Mouse (Mus musculus): ENCODE measurements around the gene Ak6. TPM values are rescaled to one million over a fixed set of nuclear protein-coding genes. Genes with fewer than 3 reads are reported as not detected.
A peak's percentile ranks its signal among the peaks of the same experiment; 100 is the strongest.

Gene Ak6
- total RNA-seq, 1 experiment from 2014 or later = 73.1 TPM

- peak; percentile 78 for DNase-seq
These were observed 9.2 kb downstream of the Ak6 start for GRCm38 (mm10) chr13:100659864-100660456.

GRCm38 (mm10) chr13:100669291-100670022 is 18.7 kb downstream of the Ak6 start, which contains the start of gene Ccdc125:
Gene Ccdc125 (plus strand): TSS chr13:100669717.
- DNase-seq = peak; percentile 63

- DNase-seq = no peak
These were observed 19.5 kb downstream of the Ak6 start for GRCm38 (mm10) chr13:100670181-100670741.

GRCm38 (mm10) chr13:100675936-100676635 is 25.3 kb downstream of the Ak6 start:
- DNase-seq = peak; percentile 50

- no peak for DNase-seq
These were observed 30.8 kb downstream of the Ak6 start for GRCm38 (mm10) chr13:100681615-100682014.

- no peak for DNase-seq
These were observed 32.1 kb downstream of the Ak6 start for GRCm38 (mm10) chr13:100682837-100683236.

GRCm38 (mm10) chr13:100684355-100684754 is 33.6 kb downstream of the Ak6 start:
- no peak for DNase-seq

GRCm38 (mm10) chr13:100687513-100687912 is 36.7 kb downstream of the Ak6 start:
- DNase-seq = no peak

- DNase-seq = no peak
These were observed 46.8 kb downstream of the Ak6 start for GRCm38 (mm10) chr13:100697541-100697940.

GRCm38 (mm10) chr13:100698866-100699265 is 48.1 kb downstream of the Ak6 start:
- no peak for DNase-seq

- DNase-seq = peak; percentile 49
These were observed 52.7 kb downstream of the Ak6 start for GRCm38 (mm10) chr13:100703468-100703867.

GRCm38 (mm10) chr13:100706206-100706605 is 55.4 kb downstream of the Ak6 start:
- no peak for DNase-seq

GRCm38 (mm10) chr13:100715467-100715866 is 64.7 kb downstream of the Ak6 start:
- DNase-seq = no peak

Other genes with a start within 250 kb of the Ak6 start
- gene Naip1, start 198.1 kb upstream of the Ak6 start, total RNA-seq (2021) = 0.07 and 0.26 TPM in 2 replicates
- 29.1 and 31.8 TPM in 2 replicates for gene Gtf2h2, start 158.4 kb upstream of the Ak6 start, total RNA-seq (2021)
- gene Ocln, start 98.3 kb upstream of the Ak6 start, total RNA-seq (2021) = 4.4 and 6.7 TPM in 2 replicates
- gene Marveld2, start 34.0 kb upstream of the Ak6 start, total RNA-seq (2021) = 0.89 and 1.0 TPM in 2 replicates
- gene Rad17, start 72 bp downstream of the Ak6 start, total RNA-seq (2021) = 20.8 and 22.0 TPM in 2 replicates
- 7.8 and 14.5 TPM in 2 replicates for gene Taf9, start 600 bp downstream of the Ak6 start, total RNA-seq (2021)
- 2.1 and 3.0 TPM in 2 replicates for gene Ccdc125, start 18.7 kb downstream of the Ak6 start, total RNA-seq (2021)
- 40.9 and 42.0 TPM in 2 replicates for gene Cdk7, start 80.0 kb downstream of the Ak6 start, total RNA-seq (2021)
- gene Mrps36, start 93.7 kb downstream of the Ak6 start, total RNA-seq (2021) = 265 and 269 TPM in 2 replicates
- gene Cenph, start 124.9 kb downstream of the Ak6 start, total RNA-seq (2021) = 3.0 and 3.6 TPM in 2 replicates
- gene Ccnb1, start 135.6 kb downstream of the Ak6 start, total RNA-seq (2021) = 18.7 and 22.8 TPM in 2 replicates
- 45.4 and 48.1 TPM in 2 replicates for gene Slc30a5, start 182.4 kb downstream of the Ak6 start, total RNA-seq (2021)

Measured in adrenal gland, postnatal 14 days (tissue).